Comparison of ENCODE assay signal across 9 mouse cellular contexts in genomic region chr9:123525095-123525494, GRCm38 (mm10). TPM values are rescaled to one million over a fixed set of nuclear protein-coding genes. Genes with fewer than 3 reads are reported as not detected.
DNase-seq lines count a peak whose midpoint lies in the region; ATAC-seq and TF ChIP-seq lines count a peak whose summit lies in the region.
"Had no signal": no experiment of that assay in that cellular context is flagged by ENCODE, and none has a peak within 500 bp of the region (broad histone marks: within the 10 kb centered on the region; RNA-seq: fewer than 3 reads in every experiment).

No protein-coding gene starts in this region.

- H3K4me2 ChIP-seq in forebrain, embryonic 11.5 days (ENCODE audit: low read depth, low read length, severe bottlenecking), result no peak overlapping the region
- no peak overlapping the region for H3K4me2 ChIP-seq in midbrain, postnatal 0 days (ENCODE audit: low read depth, low read length, poor library complexity, severe bottlenecking)
- H3K4me2 ChIP-seq: heart, embryonic 15.5 days had no signal

- no peak overlapping the region for H3K27ac ChIP-seq in forebrain, embryonic 11.5 days (ENCODE audit: low read depth, low read length)
- H3K27ac ChIP-seq in forebrain, embryonic 10.5 days, result no peak overlapping the region
- H3K27ac ChIP-seq in embryonic facial prominence, embryonic 10.5 days (replicated peaks), result no peak overlapping the region
- peak overlapping the region; percentile 26 for H3K27ac ChIP-seq in midbrain, postnatal 0 days (ENCODE audit: low read depth, low read length)
- H3K27ac ChIP-seq: heart, embryonic 15.5 days had no signal

- ATAC-seq in forebrain, embryonic 11.5 days (replicated peaks; ENCODE audit: low FRiP score), result no peak
- ATAC-seq in midbrain, postnatal 0 days (ENCODE audit: low FRiP score), result no peak

- TF ChIP-seq CTCF in midbrain, postnatal 0 days (IDR thresholded peaks at IDR 0.05), result peak; percentile 90

- H3K27me3 ChIP-seq in forebrain, embryonic 11.5 days (ENCODE audit: control insufficient read depth, insufficient read depth, low read length), result no peaks in the 10 kb centered on the region
- H3K27me3 ChIP-seq in forebrain, embryonic 10.5 days (ENCODE audit: poor library complexity, severe bottlenecking), result no peaks in the 10 kb centered on the region
- H3K27me3 ChIP-seq in embryonic facial prominence, embryonic 10.5 days (replicated peaks; ENCODE audit: low read depth, poor library complexity, severe bottlenecking), result no peaks in the 10 kb centered on the region
- no peaks in the 10 kb centered on the region for H3K27me3 ChIP-seq in midbrain, postnatal 0 days (ENCODE audit: insufficient read depth, low read length)
- H3K27me3 ChIP-seq: heart, embryonic 15.5 days had no signal

- intact Hi-C loops in left cerebral cortex, postnatal 14 days (cut with DNase I), result loop anchor here (5.0 to 10.0 kb wide), 2 partner anchors 73 to 270 kb away; no protein-coding TSS in a partner anchor

- H3K4me1 ChIP-seq in forebrain, embryonic 11.5 days (replicated peaks; ENCODE audit: control insufficient read depth, insufficient read depth, low read length), result no peaks in the 10 kb centered on the region
- peaks cover 12% of the 10 kb centered on the region for H3K4me1 ChIP-seq in forebrain, embryonic 10.5 days
- H3K4me1 ChIP-seq in embryonic facial prominence, embryonic 10.5 days, result peaks cover 14% of the 10 kb centered on the region
- no peaks in the 10 kb centered on the region for H3K4me1 ChIP-seq in midbrain, postnatal 0 days (ENCODE audit: insufficient read depth, low read length)

- no peaks in the 10 kb centered on the region for H3K9me3 ChIP-seq in forebrain, embryonic 11.5 days (ENCODE audit: control insufficient read depth, low read length)
- no peaks in the 10 kb centered on the region for H3K9me3 ChIP-seq in forebrain, embryonic 10.5 days
- no peaks in the 10 kb centered on the region for H3K9me3 ChIP-seq in embryonic facial prominence, embryonic 10.5 days
- H3K9me3 ChIP-seq in midbrain, postnatal 0 days (ENCODE audit: low read length), result no peaks in the 10 kb centered on the region
- H3K9me3 ChIP-seq: heart, embryonic 15.5 days had no signal

- WGBS in forebrain, embryonic 11.5 days, result 4% methylated on average over 1 of the region's 1 CpGs
- 9% methylated on average over 1 of the region's 1 CpGs for WGBS in forebrain, embryonic 10.5 days
- WGBS in embryonic facial prominence, embryonic 10.5 days, result 3% methylated on average over 1 of the region's 1 CpGs
- WGBS in midbrain, postnatal 0 days, result 2% methylated on average over 1 of the region's 1 CpGs

- H3K36me3 ChIP-seq in forebrain, embryonic 11.5 days (ENCODE audit: control insufficient read depth, insufficient read depth, low read length), result no peaks in the 10 kb centered on the region; the same call in 1 of the 2 replicates
- peaks cover 27% of the 10 kb centered on the region for H3K36me3 ChIP-seq in forebrain, embryonic 10.5 days (replicated peaks)
- H3K36me3 ChIP-seq in embryonic facial prominence, embryonic 10.5 days (replicated peaks), result peaks cover 19% of the 10 kb centered on the region
- H3K36me3 ChIP-seq in midbrain, postnatal 0 days (ENCODE audit: insufficient read depth, low read length), result no peaks in the 10 kb centered on the region; the same call in 1 of the 2 replicates

- peak; percentile 65 for DNase-seq in forebrain, embryonic 11.5 days (ENCODE audit: low spot score)
- DNase-seq in forebrain, embryonic 10.5 days (ENCODE audit: extremely low spot score, low spot score), result no peak
- DNase-seq in urinary bladder, postnatal 25 days (ENCODE audit: low spot score), result peak; percentile 54
- no peak for DNase-seq in urinary bladder, adult 2 months (ENCODE audit: low spot score)
- peak; percentile 50 for DNase-seq in embryonic facial prominence, embryonic 10.5 days (ENCODE audit: low spot score)
- peak; percentile 75 for DNase-seq in left cerebral cortex, postnatal 14 days (ENCODE audit: low spot score in 2 of 2)
- DNase-seq in midbrain, postnatal 0 days (ENCODE audit: low spot score), result peak; percentile 79
- peak; percentile 74 for DNase-seq in thymus, postnatal 0 days (ENCODE audit: low spot score)

- H3K4me3 ChIP-seq in forebrain, embryonic 11.5 days (ENCODE audit: low read depth, low read length), result no peak overlapping the region
- no peak overlapping the region for H3K4me3 ChIP-seq in forebrain, embryonic 10.5 days
- no peak overlapping the region for H3K4me3 ChIP-seq in embryonic facial prominence, embryonic 10.5 days
- H3K4me3 ChIP-seq in midbrain, postnatal 0 days (ENCODE audit: low read depth, low read length), result no peak overlapping the region
- H3K4me3 ChIP-seq: heart, embryonic 15.5 days had no signal

- no peak overlapping the region for H3K9ac ChIP-seq in forebrain, embryonic 11.5 days (ENCODE audit: low read length)
- H3K9ac ChIP-seq in midbrain, postnatal 0 days (replicated peaks; ENCODE audit: low read length, poor library complexity, severe bottlenecking), result no peak overlapping the region
- H3K9ac ChIP-seq: heart, embryonic 15.5 days had no signal

RNA-seq across cellular contexts. Expression of gene Sacm1l, which starts 4.5 kb away (rescaled TPM):
- 44.6 and 46.4 TPM in 2 replicates for polyA plus RNA-seq in forebrain, embryonic 11.5 days (2014; fragmentation: Nextera tagmentation; extraction: Ambion mirVana)
- polyA plus RNA-seq in forebrain, embryonic 10.5 days (2016; fragmentation: Nextera tagmentation; extraction: Ambion mirVana), result 40.1 and 42.5 TPM in 2 replicates
- 29.2 and 34.1 TPM in 2 replicates for polyA plus RNA-seq in urinary bladder, adult 2 months (2012; rRNA removed)
- polyA plus RNA-seq in embryonic facial prominence, embryonic 10.5 days (2016; fragmentation: Nextera tagmentation; extraction: Ambion mirVana), result 44.0 and 44.4 TPM in 2 replicates
- 10 to 100 TPM; 46.9 to 53.5 TPM for total RNA-seq in left cerebral cortex, postnatal 14 days (2021)
- 41.7 and 59.8 TPM in 2 replicates for total RNA-seq in midbrain, postnatal 0 days (2014; rRNA removed)
- polyA plus RNA-seq in midbrain, postnatal 0 days (2015; fragmentation: Nextera tagmentation; extraction: Ambion mirVana), result 35.1 and 35.4 TPM in 2 replicates
- polyA plus RNA-seq in thymus, postnatal 0 days (2015; fragmentation: Nextera tagmentation; extraction: Ambion mirVana), result 46.7 and 47.3 TPM in 2 replicates

RNA-seq across cellular contexts. Expression of gene Limd1, which starts 46.6 kb away (rescaled TPM):
- polyA plus RNA-seq in forebrain, embryonic 11.5 days (2014; fragmentation: Nextera tagmentation; extraction: Ambion mirVana), result 52.3 and 56.6 TPM in 2 replicates
- 55.7 and 57.8 TPM in 2 replicates for polyA plus RNA-seq in forebrain, embryonic 10.5 days (2016; fragmentation: Nextera tagmentation; extraction: Ambion mirVana)
- polyA plus RNA-seq in urinary bladder, adult 2 months (2012; rRNA removed), result 27.4 and 31.9 TPM in 2 replicates
- polyA plus RNA-seq in embryonic facial prominence, embryonic 10.5 days (2016; fragmentation: Nextera tagmentation; extraction: Ambion mirVana), result 52.1 and 60.8 TPM in 2 replicates
- 1 to 10 TPM; 8.1 to 8.9 TPM for total RNA-seq in left cerebral cortex, postnatal 14 days (2021)
- 19.6 and 27.5 TPM in 2 replicates for total RNA-seq in midbrain, postnatal 0 days (2014; rRNA removed)
- polyA plus RNA-seq in midbrain, postnatal 0 days (2015; fragmentation: Nextera tagmentation; extraction: Ambion mirVana), result 7.9 and 8.0 TPM in 2 replicates
- polyA plus RNA-seq in thymus, postnatal 0 days (2015; fragmentation: Nextera tagmentation; extraction: Ambion mirVana), result 33.6 and 33.7 TPM in 2 replicates

Comparison
In these comparisons a context has a peak if more than half of its experiments do, and no peak if none do; other contexts are left out.
1. DNase-seq: peak in forebrain, embryonic 11.5 days (single experiment), urinary bladder, postnatal 25 days (single experiment), embryonic facial prominence, embryonic 10.5 days (single experiment), left cerebral cortex, postnatal 14 days (2 of 2), midbrain, postnatal 0 days (single experiment) and thymus, postnatal 0 days (single experiment); none in forebrain, embryonic 10.5 days (single experiment) and urinary bladder, adult 2 months (single experiment).